Mouse (Mus musculus) heart, adult 2 months (tissue): ENCODE measurements around the gene Dnajc3.

Experiments
- CTCF ChIP-seq: fragments of 200-600 bp; IDR thresholded peaks from 2 replicates; pipeline ENCODE4 v1.8.1; 2022; ENCODE audit warnings: antibody characterized with exemption, mild to moderate bottlenecking, moderate library complexity
- EP300 ChIP-seq: fragments of 200-500 bp; IDR thresholded peaks from 2 replicates; pipeline ENCODE4 v1.6.1; 2011; ENCODE audit warnings: low read depth, low read length, control low read depth; ENCODE audit not compliant: insufficient read depth
- POLR2A ChIP-seq: fragments of 200-500 bp; IDR thresholded peaks from 2 replicates; pipeline ENCODE4 v1.6.1; 2011; ENCODE audit warnings: mild to moderate bottlenecking, low read depth, low read length, control low read depth; ENCODE audit not compliant: insufficient read depth

GRCm38 (mm10) chr14:118931181-118931580 lies 6.6 kb upstream of the Dnajc3 start:
- no peak for TF ChIP-seq CTCF
- no peak for TF ChIP-seq POLR2A
- no peak for TF ChIP-seq EP300
